Mouse (Mus musculus): ENCODE results near the gene Olfr1471.
"Not testable (repeated sequence)": the region's sequence is repeated elsewhere in the genome, so short reads cannot be mapped to it uniquely, and the experiment has no call there.

Gene Olfr1471

GRCm38 (mm10) chr19:13443109-13443508 lies at the start of gene Olfr1471:
Olfr1471 (plus strand) TSS chr19:13443409.
- in situ Hi-C loops (cut with MboI, MseI): not testable (repeated sequence)

- in situ Hi-C loops (cut with MboI, MseI): no loop called here
Measured at GRCm38 (mm10) chr19:13407549-13407948, 35.7 kb upstream of the Olfr1471 start, which contains the start of gene Olfr1469. Olfr1469 (plus strand) TSS chr19:13407849.

- in situ Hi-C loops (cut with MboI, MseI): no loop called here
Measured at GRCm38 (mm10) chr19:13455986-13456385, 12.8 kb downstream of the Olfr1471 start, which contains the start of gene Olfr1472. Olfr1472 (minus strand) TSS chr19:13456086.

- in situ Hi-C loops (cut with MboI, MseI): not testable (repeated sequence)
Measured at GRCm38 (mm10) chr19:13469265-13469664, 26.1 kb downstream of the Olfr1471 start, which contains the start of gene Olfr1474. Olfr1474 (plus strand) TSS chr19:13469565.

GRCm38 (mm10) chr19:13480096-13480495 lies 36.9 kb downstream of the Olfr1471 start, which contains the start of gene Olfr1475:
Olfr1475 (minus strand) TSS chr19:13480196.
- in situ Hi-C loops (cut with MboI, MseI): no loop called here

GRCm38 (mm10) chr19:13500246-13500645 lies 57.0 kb downstream of the Olfr1471 start, which contains the start of gene Olfr1477:
Olfr1477 (plus strand) TSS chr19:13500546.
- in situ Hi-C loops (cut with MboI, MseI): no loop called here

Data from T-helper 2 cell (primary cell).